Mouse (Mus musculus) layer of hippocampus, postnatal 36 days (tissue): ENCODE measurements at regions not wholly inside any gene's neighbourhood (a gene's known extent, or its start where the extent isn't known, plus 50 kb on each side); places are given as distances from the start of the nearest gene placed in this dataset.

Experiments
- DNase-seq, 2 experiments: peaks; one replicate each; pipeline ENCODE4 v3.0.0; 2022

DNA sequence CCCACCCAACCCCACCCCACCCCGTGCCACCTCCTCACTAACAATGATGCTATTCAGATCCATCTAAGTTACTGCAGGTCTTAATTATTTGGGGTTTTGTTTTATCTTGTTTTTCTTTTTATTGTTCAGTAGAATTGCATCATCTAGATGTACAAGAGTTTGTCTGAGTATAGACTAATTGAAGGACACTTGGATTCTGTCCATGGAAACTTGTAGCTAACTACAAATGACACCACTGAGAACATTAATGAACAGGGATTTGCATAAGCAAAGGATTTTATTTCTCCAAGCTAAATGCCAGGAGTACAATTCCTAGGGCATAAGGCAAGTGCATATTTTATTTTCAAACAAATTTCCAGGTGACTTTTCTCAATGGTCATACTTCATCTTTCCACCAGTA, 318.4 kb upstream of the Slc7a11 start:
- no peak for DNase-seq

DNA sequence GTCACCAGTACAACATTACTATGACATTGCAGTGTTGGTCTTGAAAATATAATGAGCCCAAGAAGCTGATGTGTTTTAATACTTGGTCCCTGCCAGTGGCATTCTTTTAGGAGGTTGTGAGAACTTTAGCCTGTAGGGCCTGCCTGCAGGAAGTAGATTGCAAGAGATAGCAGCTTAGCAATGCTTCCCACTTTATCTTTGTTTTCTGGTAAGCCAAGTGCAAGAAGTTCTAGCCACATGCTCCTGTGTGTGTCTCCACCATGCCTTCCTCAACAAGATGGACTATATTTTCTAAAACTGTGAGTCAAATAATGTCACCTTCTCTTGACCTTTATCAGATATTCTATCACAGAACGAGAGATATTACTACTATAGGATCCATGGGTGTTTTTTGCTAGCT, 314.7 kb upstream of the Slc7a11 start:
- no peak for DNase-seq

DNA sequence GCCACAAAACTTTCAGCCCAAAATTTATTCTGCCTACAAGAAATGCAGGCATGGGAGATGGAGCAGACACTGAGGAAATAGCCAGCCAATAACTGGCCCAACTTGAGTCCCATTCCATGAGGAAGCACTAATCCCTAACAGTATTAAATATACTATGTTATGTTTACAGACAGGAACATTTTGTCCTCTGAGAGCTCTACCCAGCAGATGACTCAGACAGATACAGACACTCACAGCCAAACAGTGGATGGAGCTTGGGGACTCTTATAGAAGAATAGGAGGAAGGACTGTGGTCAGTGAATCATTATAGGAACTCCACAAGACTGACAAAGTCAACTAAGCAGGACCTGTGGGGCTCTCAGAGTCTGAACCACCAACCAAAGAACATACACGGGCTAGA, 293.8 kb upstream of the Slc7a11 start:
- DNase-seq = no peak

DNA sequence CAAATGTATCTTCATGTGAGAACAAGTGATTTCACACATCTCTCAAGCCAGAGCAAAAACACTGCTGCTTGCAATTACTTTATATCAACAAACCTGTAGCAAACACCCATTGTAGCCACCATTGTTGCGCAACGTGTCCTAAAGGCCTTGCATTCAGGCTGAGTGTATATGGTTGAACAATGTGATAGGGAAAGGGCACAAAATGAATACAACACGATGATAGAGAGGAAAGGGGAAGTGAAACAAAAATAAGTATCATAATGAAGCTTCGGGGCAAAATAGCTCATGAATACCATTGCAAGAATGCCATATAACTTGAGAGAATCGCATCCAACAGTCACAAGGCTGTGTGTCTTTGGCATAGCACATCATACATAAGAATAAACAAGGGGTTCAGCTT, 275.6 kb upstream of the Slc7a11 start:
- no peak for DNase-seq

DNA sequence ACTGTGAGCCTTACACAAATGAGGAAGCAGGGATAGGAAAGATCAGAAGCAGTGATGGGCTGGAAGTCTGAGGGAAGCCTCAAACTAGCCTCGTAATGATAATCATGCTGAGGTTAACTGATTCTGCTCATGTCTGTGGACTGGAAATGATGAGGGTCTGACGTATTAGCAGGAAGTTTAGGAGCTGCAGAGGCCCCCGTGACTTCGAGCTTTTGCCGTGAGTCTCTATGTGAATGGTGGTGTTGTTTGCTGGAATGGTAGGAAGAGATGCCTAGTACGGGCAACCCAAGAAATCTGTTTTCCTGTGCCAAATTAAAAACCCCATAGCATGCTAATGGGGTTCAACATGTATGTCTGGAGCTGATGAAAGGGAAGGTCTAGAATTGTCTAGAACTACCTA, 270.0 kb upstream of the Slc7a11 start:
- no peak for DNase-seq

DNA sequence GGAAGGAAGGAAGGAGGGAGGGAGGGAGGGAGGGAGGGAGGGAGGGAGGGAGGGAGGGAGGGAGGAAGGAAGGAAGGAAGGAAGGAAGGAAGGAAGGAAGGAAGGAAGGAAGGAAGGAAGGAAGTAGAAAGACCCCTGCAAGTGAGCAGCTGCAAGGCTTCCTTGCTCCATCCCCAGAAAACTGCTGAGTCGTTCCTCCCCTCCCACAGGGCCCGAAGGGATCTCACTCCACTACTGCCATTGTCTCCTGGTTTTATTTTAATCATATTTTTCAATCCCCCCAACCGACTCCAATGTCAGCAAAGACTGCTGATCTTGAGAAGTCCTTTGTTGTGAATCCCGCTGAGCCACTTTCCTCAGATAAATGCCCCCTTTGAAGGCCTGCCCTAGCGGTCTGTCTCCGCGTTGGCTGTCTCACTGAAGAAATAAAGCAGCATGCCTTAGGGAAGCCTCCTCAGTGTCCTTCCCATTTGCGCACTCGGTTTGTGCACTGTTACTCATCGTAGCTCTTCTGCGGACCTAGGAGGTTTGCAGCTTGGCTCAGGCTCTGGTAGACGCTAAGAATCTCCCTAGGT, 266.1 kb upstream of the Slc7a11 start:
- DNase-seq = no peak

DNA sequence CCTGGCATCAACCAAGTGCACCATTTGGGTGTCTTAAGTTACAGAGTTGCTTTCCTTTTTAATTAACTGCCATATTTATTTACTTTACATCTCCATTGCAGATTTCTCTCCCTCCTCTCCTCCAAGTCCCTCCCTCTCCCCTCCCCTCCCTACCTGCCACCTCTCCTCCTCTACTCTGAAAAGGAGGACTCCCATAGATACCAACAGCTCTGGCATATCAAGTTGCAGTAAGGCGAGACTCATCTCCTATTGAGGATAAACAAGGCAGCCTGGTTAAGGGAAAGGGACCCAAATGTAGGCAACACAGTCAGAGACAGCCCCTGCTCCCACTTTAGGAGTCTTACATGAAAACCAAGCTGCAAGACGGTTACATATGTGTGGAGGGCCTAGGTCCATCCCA, 263.3 kb upstream of the Slc7a11 start:
- DNase-seq = no peak

DNA sequence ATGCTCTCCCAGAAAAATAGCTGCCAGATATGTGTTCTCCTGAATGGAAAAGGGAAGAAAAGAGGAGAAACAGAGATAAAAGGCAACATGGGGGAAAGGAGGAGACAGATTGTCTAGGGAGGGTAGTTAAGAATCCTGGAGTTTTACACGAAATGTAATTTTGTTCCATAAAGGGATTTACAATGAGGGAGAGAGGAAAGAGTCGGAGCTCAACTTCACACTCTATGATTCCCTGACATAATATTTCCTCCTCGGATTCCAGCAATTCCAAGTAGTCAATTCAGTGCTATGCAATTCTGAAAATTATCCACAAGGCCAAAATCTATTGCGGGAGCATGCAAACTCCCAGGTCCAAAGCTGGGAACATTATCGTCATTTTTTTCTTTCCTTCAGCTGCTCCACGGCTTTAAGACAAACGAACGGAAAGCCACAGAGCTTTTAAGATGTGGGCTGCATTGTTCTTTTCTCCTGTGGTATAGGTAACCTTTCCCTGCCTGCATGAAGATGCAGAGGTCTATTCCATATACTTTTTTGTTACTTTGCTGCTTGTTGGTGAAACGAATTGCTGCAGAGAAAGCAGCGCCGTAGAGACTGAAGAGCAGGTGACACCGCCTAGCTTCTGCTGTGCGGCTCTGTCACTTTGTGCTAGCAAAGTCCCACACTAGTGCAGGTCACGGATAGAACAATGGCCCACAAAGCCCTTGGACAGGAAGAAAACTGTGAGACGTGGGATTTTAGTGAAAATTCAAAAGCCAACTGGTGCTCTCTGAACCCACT, 251.7 kb upstream of the Slc7a11 start:
- DNase-seq = no peak

DNA sequence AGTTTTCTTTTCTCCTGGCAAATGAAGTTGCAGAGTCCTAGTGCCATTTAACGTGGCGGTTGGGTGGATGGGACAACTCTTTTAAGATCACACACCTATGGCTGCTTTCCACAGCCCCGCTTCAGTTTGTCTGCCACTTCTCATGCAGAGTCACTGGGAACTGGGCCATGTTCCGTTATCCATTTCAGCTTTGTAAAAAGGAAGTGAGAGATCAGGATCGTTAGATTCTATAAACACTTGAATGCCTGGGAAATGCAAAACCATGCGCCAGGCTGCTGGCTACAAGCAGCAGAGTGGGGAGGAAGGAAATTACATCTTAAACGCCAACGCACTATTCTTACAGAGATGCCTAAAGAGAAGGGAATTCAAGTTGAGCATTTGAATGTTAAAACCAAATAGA, 251.1 kb upstream of the Slc7a11 start:
- DNase-seq = no peak

DNA sequence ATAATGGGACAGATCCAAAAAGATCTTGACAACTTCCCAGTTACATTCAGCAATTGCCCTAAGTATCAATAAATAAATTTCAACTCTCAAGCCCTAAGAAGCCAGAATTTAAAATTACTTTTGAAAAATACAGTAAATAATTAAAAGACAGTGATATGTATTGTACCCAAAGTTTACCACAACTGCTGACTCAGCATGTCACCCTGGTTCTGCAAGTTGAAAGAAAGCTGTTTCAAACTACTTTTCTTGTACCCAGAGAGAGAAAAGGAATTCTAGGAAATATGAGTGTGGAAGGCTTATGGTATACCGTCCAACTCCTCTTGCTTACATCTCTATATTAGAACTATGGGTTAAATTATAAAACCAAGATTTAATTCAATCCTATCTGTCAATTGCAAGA, 248.9 kb upstream of the Slc7a11 start:
- DNase-seq = no peak

DNA sequence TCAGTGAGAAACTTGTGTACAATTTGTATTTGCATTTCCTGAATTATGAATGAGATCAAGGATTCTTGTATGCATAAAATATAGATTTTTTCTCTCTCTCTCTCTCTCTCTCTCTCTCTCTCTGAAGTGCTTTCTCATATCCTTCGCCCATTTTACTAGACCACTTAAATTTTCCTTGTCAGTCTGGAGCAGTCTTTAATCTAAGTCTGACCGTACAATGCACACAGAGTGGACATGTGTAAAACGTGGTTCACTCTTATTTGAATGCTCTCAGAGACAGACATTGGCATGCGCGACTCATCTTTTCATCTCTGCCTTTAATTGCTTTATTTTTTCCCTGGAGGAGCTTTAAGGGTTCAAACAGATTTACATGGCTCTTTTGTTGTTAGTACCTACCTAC, 247.3 kb upstream of the Slc7a11 start:
- DNase-seq = no peak

DNA sequence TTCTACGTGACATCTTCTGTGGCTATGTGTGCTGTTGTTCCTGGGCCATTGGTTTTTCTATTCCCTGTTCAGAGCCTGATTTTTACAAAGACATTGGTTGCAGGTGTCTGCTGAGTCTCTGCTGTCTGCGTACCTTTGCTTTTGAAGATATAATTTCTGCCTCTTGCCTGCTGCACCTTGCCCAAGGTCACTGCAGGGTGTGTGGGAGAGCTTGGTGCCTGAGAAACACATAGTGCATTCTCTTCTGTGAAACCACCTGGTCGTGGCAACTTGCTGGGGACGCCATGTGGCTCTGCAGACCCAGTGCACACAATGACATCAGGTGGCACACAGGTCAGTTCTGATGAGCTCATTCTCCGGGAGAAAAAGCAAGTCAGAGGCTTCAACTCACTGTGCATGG, 246.0 kb upstream of the Slc7a11 start:
- DNase-seq = no peak

DNA sequence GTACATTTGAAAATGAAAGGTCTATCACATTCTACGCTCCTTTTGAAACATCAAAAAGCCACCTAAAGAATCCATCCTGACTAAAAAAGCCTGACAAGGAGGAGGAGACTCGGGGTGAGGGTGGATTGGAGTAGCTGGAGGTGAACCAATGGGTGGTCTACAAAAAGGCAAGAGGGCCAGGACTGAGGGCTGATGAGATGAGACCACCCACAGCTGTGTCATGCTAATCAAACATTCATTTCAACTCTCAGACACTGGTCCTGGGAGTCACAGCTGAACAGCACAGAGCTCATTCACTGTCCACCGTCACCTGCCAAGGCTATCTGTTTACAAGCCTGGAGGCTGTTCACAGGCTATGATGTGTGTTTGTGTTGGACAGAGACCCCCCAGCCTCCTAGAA, 244.3 kb upstream of the Slc7a11 start:
- DNase-seq = no peak

DNA sequence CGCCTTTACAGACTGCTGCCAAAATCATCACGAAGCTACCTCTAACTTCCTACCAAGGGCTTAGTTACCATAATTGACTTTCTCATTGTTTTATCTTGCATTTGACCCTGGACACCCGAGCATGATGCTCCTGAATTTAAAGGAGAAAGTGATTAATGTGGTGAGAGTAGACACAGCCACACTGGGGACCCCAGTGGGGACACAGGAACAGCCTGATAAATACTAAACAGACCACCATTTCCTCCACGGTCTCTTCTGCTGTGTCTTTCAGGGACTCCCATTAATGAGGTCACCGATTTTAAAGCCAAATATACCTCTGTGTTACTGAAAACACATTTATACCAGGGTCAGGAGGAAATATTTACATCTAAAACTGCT, 235.2 kb upstream of the Slc7a11 start:
- DNase-seq = no peak

DNA sequence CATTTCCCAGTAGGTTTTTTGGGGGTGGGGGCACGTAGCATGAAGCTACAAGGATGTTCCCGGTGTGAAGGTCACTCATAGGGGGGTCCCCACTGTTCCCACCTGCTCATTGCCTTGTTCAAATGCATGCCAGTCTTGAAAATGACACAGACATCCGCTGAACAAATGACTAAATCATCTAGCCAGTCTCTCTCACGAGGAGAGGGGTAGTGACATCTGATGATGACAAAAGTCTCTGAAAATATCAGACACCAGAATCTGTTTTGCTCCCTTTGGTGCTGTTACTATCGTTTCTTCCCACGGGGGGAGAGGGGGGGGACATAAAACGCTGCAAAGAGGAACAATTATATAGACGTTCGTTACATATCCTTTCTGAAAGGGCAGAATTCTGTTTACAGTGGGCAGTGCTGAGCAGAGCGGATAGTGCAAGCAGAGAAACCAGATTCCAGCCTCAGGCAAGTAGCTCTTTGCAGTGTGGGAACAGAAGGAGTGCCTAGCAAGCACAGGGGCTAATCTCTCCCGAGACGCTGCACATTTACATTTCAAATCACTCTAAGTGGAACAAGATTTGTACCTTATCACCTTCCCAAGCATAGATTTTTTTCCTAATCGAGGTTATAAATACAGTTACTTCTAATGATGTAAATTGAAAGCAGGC, 234.7 kb upstream of the Slc7a11 start:
- no peak for DNase-seq

DNA sequence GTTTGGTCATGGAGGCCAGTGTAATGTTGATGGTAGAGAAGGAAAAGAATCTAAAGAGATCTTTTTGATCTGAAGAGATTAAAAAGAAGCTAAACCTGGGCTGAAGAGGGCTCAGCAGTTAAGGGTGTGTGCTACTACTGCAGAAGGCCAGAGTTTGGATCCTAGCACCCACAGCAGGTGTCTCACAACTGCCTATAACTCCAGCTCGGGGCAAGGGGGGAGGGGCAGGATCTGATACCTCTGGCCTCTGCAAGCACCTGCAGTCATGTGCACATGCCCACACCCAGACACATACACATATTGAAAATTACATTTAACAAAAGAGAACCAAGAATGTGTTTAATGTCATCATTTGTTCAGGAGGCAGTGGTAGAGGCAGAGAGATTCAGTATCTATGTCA, 232.4 kb upstream of the Slc7a11 start:
- DNase-seq = no peak

DNA sequence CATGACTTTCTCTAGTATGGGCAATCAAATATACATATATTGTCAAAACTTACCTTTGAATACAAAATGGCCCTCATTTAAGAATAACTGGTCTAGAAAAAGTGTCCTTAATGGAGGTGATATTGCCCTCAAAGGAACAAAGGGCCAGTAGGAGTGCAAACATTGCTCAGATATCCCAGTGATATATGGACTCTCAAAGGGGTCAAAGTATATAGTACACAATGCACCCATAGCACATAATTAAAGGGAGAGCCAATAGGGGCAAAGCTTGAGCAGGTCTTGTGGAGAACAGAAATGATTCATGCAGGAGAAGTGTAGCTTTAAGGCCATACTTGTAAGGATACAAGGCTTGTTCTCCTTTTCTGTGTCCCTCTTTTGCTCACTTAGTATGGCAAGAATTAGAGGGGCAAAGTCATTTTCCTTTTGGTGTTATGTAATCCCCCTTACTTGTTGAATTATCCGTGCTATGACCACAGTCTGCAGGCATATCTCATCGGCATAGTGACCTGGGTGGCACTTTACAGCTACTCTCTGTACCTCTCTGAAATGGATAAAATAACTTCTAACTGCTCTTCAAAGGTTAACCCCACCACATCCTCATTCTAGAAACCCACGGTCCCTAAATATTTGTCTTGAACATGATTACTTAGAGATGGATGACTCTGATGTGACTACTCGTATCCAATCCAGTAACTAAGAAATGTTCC, 231.6 kb upstream of the Slc7a11 start:
- no peak for DNase-seq

DNA sequence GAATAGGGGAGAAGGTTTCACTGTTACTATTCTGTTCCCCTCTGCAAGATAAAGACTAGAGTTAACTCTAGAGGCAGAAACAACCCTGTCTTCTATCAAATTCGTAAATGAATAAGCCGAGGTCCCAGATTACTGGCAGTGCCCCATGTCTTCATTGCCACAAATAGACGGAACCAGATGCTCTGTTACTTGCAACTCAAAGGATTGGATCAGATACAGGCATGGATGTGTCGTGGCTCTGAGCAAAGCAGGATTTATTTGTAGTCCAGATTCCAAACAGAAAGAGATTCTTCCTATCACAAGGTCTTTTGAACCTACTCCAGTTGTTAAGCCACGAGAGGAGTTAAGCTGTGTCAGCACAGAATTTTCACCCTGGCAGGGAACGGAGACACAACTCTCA, 221.9 kb upstream of the Slc7a11 start:
- DNase-seq = peak in 1 of 2 experiments; percentile 27

DNA sequence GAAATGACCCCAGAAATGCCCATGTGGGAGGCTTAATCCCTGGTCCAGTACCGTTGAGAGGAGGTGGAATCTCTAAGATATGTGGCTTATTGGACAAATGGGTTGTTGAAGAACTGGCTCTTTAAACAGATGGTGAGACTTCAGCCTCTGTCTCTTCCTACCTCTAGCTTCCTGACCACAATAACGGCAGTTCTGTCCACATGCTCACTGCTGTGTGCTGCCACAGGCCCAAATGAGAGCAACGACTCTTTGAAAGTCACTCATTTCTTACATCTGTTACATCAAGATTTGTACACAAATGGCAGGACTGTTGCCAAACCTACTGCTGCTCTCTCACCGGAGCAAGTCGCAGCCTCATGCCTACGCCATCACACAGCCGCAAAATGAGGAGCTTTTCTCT, 217.6 kb upstream of the Slc7a11 start:
- DNase-seq = no peak

DNA sequence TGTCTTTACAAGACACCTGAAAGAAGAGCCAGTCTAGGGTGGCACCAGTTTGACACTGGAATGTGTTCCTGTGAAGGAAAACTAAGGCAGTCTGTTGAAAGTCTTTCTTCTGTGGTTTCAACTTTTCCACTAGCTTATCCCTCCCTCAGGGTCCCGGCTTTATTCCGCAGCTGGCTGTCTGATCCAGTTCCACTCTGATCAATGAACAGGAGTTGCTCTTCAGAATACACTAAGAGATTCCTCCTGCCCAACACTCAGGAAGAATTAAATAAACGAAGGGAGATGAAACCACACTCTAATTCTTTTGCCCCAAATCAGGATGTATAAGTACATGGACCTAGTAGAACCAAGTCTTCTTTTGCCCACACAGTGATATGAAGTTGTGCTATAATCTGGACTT, 217.2 kb upstream of the Slc7a11 start:
- DNase-seq = no peak

DNA sequence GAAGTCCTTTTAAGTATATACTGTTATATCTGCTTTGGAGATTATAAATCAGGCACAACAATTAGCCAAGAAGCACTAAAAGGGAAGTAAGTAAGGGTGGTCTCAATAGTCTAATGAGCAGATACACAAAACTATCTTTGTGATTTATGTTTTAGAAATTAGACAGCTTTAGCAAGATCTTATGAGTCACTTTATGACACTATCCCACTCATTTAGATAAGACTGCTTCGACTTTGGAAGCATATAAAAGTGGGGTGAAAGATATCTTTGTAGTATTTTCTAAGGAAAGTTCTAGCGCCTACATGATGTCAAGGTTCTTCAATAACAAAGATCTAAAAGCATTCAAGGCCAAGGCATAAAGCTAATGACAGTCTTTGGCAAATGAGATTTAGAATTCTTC, 214.5 kb upstream of the Slc7a11 start:
- no peak for DNase-seq

DNA sequence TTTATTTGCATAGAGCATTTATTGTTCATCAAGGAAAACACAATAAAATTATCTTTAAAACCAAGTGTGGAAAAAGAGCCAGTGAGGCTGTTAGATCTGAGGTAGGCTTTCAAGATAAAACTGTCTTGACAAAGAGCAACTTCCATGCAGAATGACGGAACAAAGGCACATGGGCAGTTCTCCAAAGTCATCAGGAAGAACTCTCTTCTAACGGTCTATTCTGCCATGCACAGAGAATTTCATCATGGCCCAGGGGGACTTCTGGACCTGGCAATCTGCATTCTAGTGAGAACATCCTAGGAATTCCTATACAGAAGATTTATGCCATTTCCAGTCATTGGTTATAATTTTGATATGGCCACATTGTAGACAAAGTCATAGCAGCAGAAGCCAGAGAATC, 211.0 kb upstream of the Slc7a11 start:
- DNase-seq = no peak

DNA sequence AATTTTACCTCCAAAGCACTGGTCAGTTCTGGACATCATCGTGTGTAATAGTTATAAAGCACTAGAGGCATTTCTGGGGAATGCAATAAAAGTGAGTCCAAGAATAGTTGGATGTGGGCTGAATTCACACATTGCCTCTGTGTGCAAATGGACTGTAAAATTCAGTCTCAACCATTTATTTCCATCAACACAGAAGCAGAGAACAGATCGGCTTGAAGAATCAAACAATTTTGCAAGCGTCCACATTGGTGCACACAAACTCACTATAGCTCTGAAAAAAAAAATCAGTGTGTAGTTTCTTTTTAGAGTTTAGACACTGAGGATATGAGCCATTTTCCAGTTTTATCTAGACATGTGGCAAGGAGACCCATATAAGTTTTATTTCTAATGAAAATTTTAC, 208.9 kb upstream of the Slc7a11 start:
- no peak for DNase-seq

DNA sequence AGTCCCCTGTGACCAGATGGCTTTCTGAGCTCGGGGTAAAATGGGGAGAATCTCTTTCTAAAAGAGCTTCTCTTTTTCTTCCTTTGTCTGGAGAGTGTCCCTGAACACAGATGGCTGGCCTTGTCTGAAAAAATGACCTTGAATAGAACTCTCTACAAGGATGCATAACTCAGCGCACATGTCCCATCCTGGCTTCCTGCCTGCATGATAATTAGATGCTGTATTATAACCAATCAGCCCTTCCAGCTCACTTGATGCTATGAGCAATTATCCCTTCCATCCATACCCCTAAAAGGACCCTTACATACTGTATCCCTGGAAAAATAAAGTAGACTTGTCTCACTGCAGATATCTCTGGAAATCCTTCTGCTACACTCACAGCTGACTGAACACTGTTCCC, 199.7 kb upstream of the Slc7a11 start:
- no peak for DNase-seq
